Mouse (Mus musculus) gastrocnemius, adult 2 months (tissue): ENCODE results near the gene Limch1. TPM values are rescaled to one million over a fixed set of nuclear protein-coding genes. Genes with fewer than 3 reads are reported as not detected.
A peak's percentile ranks its signal among the peaks of the same experiment; 100 is the strongest.

ENCODE experiments used
- DNase-seq: peaks from one replicate; pipeline ENCODE4 v3.0.0; 2022
- H3K27ac ChIP-seq: fragments of 200-600 bp; 2 replicates; pipeline ENCODE4 v1.8.1; 2022; ENCODE audit warnings: mild to moderate bottlenecking
- H3K4me3 ChIP-seq: fragments of 200-600 bp; 2 replicates; pipeline ENCODE4 v1.8.1; 2022; ENCODE audit warnings: mild to moderate bottlenecking, moderate library complexity
- CTCF ChIP-seq: fragments of 200-600 bp; IDR thresholded peaks from 2 replicates; pipeline ENCODE4 v1.8.1; 2022; ENCODE audit warnings: antibody characterized with exemption, mild to moderate bottlenecking, moderate library complexity
- intact Hi-C: fragments of 180-260 bp; cut with DNase I; formaldehyde crosslinking; loops from one replicate; pipeline ENCODE4 v1.15.1; 2025
- total RNA-seq, 2 experiments: library from RNA; stranded (reverse); gene quantifications; 2 replicates each; pipeline ENCODE4 v1.2.3; 2021

Gene Limch1
- total RNA-seq, 2 experiments from 2014 or later = 106 to 139 TPM

DNA sequence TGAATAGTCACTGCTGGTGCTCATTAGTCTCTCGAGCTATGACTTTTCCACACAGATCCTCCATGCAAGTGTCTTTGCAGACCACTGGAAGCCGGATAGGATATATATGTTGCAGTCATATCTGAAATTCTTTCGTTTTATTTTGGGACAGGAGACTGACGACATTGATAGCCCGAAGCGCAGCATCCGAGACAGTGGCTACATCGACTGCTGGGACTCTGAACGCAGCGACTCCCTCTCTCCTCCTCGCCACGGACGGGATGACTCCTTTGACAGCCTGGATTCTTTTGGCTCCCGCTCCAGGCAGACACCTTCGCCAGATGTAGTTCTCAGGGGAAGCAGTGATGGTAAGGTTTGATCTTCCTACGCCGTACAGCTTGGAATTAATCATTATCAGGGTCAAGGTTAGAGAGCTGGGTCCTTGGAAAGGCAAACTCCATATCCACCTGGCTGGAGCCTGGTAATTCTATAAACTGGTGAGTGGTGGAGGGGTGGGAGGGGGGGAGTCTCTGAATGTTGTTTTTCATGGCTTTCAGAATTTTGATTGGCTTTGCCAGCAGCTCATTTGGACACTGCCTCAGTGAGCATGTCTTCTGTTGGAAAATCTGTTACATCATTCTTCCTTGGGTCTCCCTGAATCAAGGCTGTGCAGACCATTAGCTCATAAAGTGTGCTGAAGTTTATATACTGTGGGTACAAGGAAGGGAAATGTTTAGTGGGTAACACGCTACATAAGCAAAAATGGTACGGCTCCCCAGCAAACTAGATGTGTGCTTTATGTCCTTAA lies 223.5 kb downstream of the Limch1 start:
- H3K4me3 ChIP-seq = peak overlapping the region; percentile 58
- TF ChIP-seq CTCF = no peak
- H3K27ac ChIP-seq = peak overlapping the region; percentile 55
- no peak for DNase-seq
- intact Hi-C loops = no loop called here

DNA sequence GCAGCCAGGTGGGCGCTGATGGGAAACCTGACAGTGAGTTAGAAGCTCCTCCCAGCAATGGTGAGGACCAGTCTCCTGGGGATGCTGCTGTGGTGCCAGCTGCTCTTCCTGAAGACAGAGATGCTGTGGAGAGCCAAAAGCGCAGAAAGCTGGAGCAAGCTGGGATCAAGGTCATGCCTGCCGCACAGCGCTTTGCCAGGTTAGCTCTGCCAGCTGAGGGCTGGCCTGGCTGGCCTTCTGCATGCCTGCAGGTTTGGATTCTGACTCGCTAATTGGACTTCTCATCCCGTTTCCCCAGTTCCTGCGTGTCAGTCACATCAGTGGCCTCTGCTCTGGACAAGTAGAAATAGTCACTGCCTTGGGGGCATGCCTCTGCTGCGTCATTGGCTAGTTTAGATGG lies 230.0 kb downstream of the Limch1 start:
- H3K4me3 ChIP-seq = no peak overlapping the region
- intact Hi-C loops = no loop called here
- peak; percentile 65 for DNase-seq
- no peak overlapping the region for H3K27ac ChIP-seq
- TF ChIP-seq CTCF = no peak

DNA sequence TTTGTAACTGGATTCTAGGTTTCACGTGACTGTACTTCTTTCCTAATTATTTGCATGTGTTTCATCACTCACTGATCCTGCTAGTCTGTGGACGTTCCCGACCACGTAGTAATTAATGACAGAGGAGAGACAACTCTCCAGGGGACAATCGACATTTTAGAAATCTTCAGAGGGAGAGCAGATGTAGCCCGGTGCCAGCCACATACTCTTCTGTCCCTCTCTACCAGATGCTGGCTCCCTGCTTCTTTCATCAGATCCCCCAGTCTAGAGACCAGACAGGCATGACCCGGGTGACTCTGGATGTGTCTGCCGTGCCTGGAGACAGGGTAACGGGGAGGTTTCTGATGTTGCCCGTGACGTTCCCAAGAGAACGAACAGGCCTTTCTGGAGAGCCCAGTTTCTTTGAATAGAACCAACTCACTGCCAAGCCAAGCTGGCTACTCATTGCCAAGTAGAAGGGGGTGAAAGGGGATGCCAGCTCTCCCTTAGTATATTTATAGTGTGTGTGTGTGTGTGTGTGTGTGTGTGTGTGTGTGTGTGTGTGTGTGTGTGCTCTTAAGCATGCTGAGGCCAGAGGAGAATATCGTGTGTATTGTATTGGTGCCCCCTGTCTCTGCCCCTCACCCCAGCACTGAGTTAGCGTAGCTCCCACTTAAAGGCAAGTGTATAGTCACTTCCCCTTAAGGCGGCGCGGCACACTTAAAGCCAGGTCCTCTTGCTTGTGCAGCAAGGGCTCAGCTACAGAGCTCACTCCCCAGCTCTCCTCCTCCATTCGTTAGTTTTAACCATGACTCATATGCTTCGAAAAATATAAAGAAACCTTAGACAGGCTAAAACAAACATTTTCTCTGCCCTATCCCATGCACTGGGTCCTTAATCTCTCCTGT lies 233.9 kb downstream of the Limch1 start:
- H3K4me3 ChIP-seq = peak overlapping the region; percentile 46
- H3K27ac ChIP-seq = peak overlapping the region; percentile 84
- peak; percentile 80 for DNase-seq
- no peak for TF ChIP-seq CTCF
- intact Hi-C loops = loop anchor here (5.0 kb wide), 1 partner anchor 137 kb away; no protein-coding TSS in a partner anchor

DNA sequence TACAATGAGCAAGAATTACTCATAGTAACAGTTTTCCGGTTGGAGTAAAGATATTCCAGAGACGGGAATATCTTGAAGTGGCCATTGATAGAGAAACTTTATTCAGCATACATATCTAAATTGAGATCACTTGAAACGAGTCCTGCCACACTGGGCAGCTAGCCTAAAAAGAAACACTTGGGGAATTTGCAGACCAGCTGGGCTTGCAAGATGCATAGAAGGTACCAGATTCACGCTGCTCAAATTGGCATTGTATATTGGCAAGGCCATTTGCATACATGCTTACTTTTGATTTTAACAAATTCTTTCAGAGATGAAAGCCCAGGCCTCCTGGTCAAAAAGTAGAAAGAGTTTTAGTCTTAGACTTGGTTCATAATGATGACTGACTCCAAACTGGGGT lies 235.2 kb downstream of the Limch1 start:
- DNase-seq = no peak
- Histone ChIP-seq H3K4me3 (no peak overlapping the region), H3K27ac (no peak overlapping the region)
- TF ChIP-seq CTCF = no peak
- intact Hi-C loops = loop anchor here (5.0 kb wide), 1 partner anchor 139 kb away; no protein-coding TSS in a partner anchor

DNA sequence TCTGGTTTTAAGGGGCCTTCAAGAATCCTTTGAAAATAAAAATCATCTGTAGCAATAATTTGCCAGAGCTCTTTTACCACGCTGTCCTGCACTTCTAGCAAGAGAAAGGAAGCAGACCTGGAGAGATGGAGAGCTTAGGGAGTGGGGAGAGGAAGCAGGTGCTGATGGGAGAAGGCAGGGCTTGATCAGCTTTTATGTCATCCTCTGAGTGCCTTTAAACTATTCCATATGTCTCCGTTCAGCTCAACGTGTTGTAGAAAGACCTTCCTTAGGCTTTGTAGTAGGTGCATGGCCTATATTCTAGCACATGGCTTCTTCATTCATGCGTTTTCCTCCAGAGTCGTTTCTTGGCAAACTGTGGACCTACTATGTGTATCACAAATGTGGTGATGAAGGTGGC lies 237.5 kb downstream of the Limch1 start:
- Histone ChIP-seq H3K27ac (no peak overlapping the region), H3K4me3 (no peak overlapping the region)
- no peak for DNase-seq
- no peak for TF ChIP-seq CTCF
- intact Hi-C loops = loop anchor here (5.0 kb wide), 1 partner anchor 141 kb away; no protein-coding TSS in a partner anchor

DNA sequence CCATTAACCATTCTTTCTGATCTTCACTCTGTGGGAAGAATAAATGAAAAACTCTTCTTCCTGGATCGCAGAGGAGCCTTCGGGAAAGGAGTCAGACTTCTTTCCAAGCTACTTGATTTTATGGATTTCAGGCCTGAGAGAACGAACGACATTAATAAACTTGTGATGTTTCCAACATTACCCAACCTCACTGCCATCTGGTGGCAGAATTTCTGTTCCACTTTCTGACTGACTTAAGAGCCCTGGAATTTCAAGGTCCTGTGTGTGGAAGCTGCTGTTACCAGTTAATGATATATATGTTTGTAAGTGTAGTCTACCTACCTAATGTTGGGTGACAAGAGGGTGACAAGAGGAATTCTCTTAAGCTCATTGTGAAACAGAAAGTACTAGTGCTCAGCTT lies 243.3 kb downstream of the Limch1 start:
- intact Hi-C loops = no loop called here
- H3K27ac ChIP-seq = peak overlapping the region; percentile 20; the same call in 1 of the 2 replicates
- no peak overlapping the region for H3K4me3 ChIP-seq
- no peak for DNase-seq
- peak; percentile 59 for TF ChIP-seq CTCF

- peak overlapping the region; percentile 20; the same call in 1 of the 2 replicates for H3K27ac ChIP-seq
- no peak for DNase-seq
- intact Hi-C loops = no loop called here
Observed at GRCm38 (mm10) chr5:66989531-66989930, 243.9 kb downstream of the Limch1 start.

DNA sequence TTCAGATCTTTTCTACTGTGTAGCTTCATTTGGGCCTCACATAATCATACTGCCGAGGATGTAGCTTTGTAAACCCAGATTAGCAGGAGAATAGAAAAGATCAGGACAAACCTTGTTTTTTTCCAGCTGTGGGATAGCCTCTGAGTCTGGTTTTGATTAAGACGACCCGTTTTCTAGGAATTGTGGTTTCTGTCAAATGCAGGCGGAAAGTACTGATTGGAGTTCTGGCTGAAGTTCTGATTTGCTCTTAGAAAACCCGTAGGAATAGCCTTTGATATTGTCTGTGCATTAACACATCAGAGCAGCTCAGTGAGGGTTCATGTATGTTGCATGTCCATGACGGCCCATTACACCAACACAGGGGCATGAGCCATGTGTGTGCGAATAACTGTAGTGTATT lies 246.8 kb downstream of the Limch1 start:
- intact Hi-C loops = no loop called here
- TF ChIP-seq CTCF = no peak
- DNase-seq = no peak
- no peak overlapping the region for H3K4me3 ChIP-seq
- no peak overlapping the region for H3K27ac ChIP-seq

More at GRCm38 (mm10) chr5:66989531-66989930, 243.9 kb downstream of the Limch1 start:
- no peak for TF ChIP-seq CTCF
- no peak overlapping the region for H3K4me3 ChIP-seq

DNA sequence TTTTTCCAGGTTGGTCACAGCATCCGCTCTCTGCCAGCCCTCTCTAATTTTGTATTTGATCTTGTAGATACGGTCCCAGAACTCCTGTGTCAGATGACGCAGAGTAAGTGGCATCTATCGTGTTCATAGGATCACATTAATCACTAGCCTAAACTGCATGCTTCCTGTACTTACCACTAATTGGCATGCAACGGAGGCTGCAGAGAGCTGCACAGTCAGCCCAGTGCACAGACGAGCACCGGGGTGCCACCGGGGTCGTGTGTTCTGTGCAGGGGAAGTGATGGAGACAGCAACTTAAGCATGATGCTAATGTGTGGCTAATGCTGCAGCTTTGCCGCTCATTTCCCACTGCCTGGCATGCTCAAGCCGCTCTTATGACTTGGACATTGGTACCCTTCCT lies 247.4 kb downstream of the Limch1 start:
- no peak for TF ChIP-seq CTCF
- no peak for DNase-seq
- H3K4me3 ChIP-seq = no peak overlapping the region
- H3K27ac ChIP-seq = no peak overlapping the region
- intact Hi-C loops = no loop called here

DNA sequence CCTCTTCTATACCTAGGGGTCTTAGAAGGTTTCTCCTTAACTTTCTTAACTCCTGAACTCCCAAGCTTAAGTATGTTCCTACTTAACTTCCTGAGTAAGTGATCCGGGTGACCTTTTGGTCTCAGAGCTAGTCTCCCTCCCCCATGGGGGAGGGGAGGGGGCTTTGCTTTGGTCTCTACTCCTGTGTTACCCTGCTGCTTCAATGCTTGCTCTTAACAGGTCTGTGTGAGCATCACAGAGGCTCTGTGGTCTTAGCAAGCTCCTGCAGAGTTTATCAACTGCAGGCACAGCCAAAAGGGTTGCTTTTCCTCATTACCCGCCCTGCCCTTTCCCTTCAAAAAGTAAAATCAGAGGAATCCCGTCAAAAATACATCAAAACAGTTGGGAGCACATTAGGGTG lies 250.5 kb downstream of the Limch1 start:
- Histone ChIP-seq H3K27ac (no peak overlapping the region), H3K4me3 (no peak overlapping the region)
- no peak for TF ChIP-seq CTCF
- intact Hi-C loops = loop anchor here (2.0 to 5.0 kb wide), 2 partner anchors 285 to 299 kb away; no protein-coding TSS in a partner anchor
- DNase-seq = no peak

DNA sequence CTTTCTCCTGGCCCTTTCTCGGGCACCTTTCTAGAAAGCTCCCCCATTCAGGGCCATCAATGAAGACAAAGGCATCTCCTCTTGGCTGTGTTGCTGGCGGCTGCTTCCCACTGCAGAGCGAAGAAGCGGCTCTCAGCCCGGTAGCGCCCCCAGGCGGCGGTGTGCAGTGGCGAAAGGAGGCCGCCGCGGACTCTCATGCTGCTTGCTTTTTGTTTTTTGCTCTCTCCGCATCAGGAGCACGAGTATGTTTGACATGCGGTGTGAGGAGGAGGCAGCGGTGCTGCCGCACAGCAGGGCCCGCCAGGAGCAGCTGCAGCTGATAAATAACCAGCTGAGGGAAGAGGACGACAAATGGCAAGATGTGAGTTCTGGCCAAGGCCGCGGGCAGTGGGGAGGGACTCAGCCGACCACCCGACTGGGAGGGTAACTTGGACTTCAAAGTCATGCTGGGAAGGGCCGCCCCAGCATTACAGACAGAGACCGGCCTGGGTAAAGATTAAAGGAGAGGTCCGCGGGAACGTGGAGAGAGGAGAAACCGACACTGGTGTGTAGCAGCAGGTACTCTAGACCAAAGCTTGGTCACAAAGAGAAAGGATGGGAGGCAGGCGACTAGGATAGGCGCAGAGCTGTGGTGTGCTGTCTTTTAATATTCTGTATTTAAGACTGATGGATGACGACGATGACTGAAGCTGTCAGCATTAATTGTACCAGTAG lies 251.4 kb downstream of the Limch1 start:
- peak; percentile 86 for DNase-seq
- intact Hi-C loops = loop anchor here (2.0 to 5.0 kb wide), 2 partner anchors 286 to 300 kb away; no protein-coding TSS in a partner anchor
- Histone ChIP-seq H3K4me3 (peak overlapping the region; percentile 31), H3K27ac (no peak overlapping the region)
- TF ChIP-seq CTCF = peak; percentile 96

DNA sequence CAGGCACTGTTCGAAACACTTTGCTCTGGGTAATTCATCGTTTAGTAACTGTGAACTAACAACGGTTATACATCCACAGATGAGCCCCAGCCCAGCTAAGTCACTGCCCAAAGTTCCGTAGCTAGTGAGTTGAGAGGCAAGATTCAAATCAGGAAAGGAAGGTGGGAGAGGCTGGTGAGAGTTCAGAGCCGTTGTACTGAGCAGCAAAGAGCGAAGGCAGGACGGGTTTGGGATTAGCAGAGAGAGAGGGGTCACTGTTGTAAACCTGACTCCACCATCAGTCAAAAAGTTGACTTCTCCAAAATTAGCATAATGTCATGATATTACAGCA lies 251.9 kb downstream of the Limch1 start:
- TF ChIP-seq CTCF = no peak
- no peak for DNase-seq
- intact Hi-C loops = loop anchor here (2.0 to 5.0 kb wide), 2 partner anchors 287 to 300 kb away; no protein-coding TSS in a partner anchor
- Histone ChIP-seq H3K27ac (no peak overlapping the region), H3K4me3 (no peak overlapping the region)
